Mouse (Mus musculus) kidney, postnatal 0 days (tissue): ENCODE results near the gene Hnrnph3. TPM values are rescaled to one million over a fixed set of nuclear protein-coding genes. Genes with fewer than 3 reads are reported as not detected.

Experiments used
- ATAC-seq: fragments of 200-750 bp; cut with Nextera tagmentation; replicated peaks from 2 replicates; pipeline ENCODE4 v1.8.0; 2017; ENCODE audit warnings: low read depth, moderate number of reproducible peaks, moderate TSS enrichment, moderate library complexity; ENCODE audit not compliant: low FRiP score
- DNase-seq: peaks from one replicate; pipeline ENCODE4 v3.0.0-alpha.2; 2016; ENCODE audit warnings: low spot score
- H3K27ac ChIP-seq: fragments of 300-500 bp; sonication (generic); 2 replicates; pipeline ENCODE4 v1.5.1; 2014; ENCODE audit warnings: mild to moderate bottlenecking
- H3K27me3 ChIP-seq: fragments of 300-500 bp; sonication (generic); 2 replicates; pipeline ENCODE4 v1.6.1; 2014; ENCODE audit warnings: low read length, mixed read lengths; ENCODE audit not compliant: insufficient read depth
- H3K36me3 ChIP-seq: fragments of 300-500 bp; sonication (generic); 2 replicates; pipeline ENCODE4 v1.6.1; 2014; ENCODE audit warnings: low read length, mixed read lengths; ENCODE audit not compliant: insufficient read depth
- H3K4me1 ChIP-seq: fragments of 300-500 bp; sonication (generic); replicated peaks from 2 replicates; pipeline ENCODE4 v1.6.1; 2014; ENCODE audit warnings: antibody characterized with exemption, low read length, mixed read lengths; ENCODE audit not compliant: insufficient read depth
- H3K4me2 ChIP-seq: fragments of 300-500 bp; sonication (generic); 2 replicates; pipeline ENCODE4 v1.6.1; 2014; ENCODE audit warnings: mild to moderate bottlenecking, low read length, moderate library complexity, mixed read lengths
- H3K4me3 ChIP-seq: fragments of 300-500 bp; sonication (generic); replicated peaks from 2 replicates; pipeline ENCODE4 v1.5.1; 2014; ENCODE audit warnings: low read depth, low read length
- H3K9ac ChIP-seq: fragments of 300-500 bp; sonication (generic); 2 replicates; pipeline ENCODE4 v1.6.1; 2014; ENCODE audit warnings: low read depth, low read length
- H3K9me3 ChIP-seq: fragments of 300-500 bp; sonication (generic); replicated peaks from 2 replicates; pipeline ENCODE4 v1.6.1; 2016; ENCODE audit warnings: low read length, inconsistent platforms, mixed read lengths
- CTCF ChIP-seq: IDR thresholded peaks from 2 replicates; pipeline ENCODE4 v1.5.1; 2016; ENCODE audit warnings: antibody characterized with exemption, low read depth, mild to moderate bottlenecking, moderate library complexity
- WGBS: fragments of 180-500 bp; shearing (Covaris S2); extraction: QIAGEN DNeasy Blood & Tissue Kit; methylation state at CpG from one replicate; pipeline ENCODE4 v1.1.7; 2014; 5-methylcytosine and 5-hydroxymethylcytosine counted together
- polyA plus RNA-seq: library from polyadenylated mRNA; unstranded; fragments of >200 nt; fragmentation: Nextera tagmentation; extraction: Ambion mirVana; gene quantifications from 2 replicates; pipeline ENCODE4 v1.2.1, GENCODE M21; 2015

Hnrnph3 gene
- polyA plus RNA-seq, 1 experiment from 2014 or later = 56.7 TPM

GRCm38 (mm10) chr10:63004556-63004955 is 19.5 kb downstream of the Hnrnph3 start:
- peaks cover 43% of the 10 kb centered on the region for H3K36me3 ChIP-seq
- DNase-seq (no peak), ATAC-seq (no peak)
- no peak overlapping the region for H3K27ac ChIP-seq
- H3K4me2 ChIP-seq = no peak overlapping the region
- WGBS = 87% methylated on average over 9 of the region's 9 CpGs
- H3K4me1 ChIP-seq = no peaks in the 10 kb centered on the region
- H3K27me3 ChIP-seq = no peaks in the 10 kb centered on the region
- no peak overlapping the region for H3K9ac ChIP-seq
- no peak for TF ChIP-seq CTCF
- H3K9me3 ChIP-seq = no peaks in the 10 kb centered on the region
- no peak overlapping the region for H3K4me3 ChIP-seq

GRCm38 (mm10) chr10:63003252-63003651 is 20.8 kb downstream of the Hnrnph3 start:
- TF ChIP-seq CTCF = no peak
- Histone ChIP-seq H3K4me1 (no peaks in the 10 kb centered on the region), H3K27me3 (no peaks in the 10 kb centered on the region), H3K4me3 (no peak overlapping the region), H3K27ac (no peak overlapping the region), H3K9ac (no peak overlapping the region), H3K4me2 (no peak overlapping the region), H3K36me3 (peaks cover 55% of the 10 kb centered on the region), H3K9me3 (no peaks in the 10 kb centered on the region)
- no peak for DNase-seq
- ATAC-seq = no peak
- WGBS = 52% methylated on average over 9 of the region's 9 CpGs

GRCm38 (mm10) chr10:63000584-63000983 is 23.4 kb downstream of the Hnrnph3 start:
- Histone ChIP-seq H3K27me3 (no peaks in the 10 kb centered on the region), H3K9ac (no peak overlapping the region), H3K4me3 (no peak overlapping the region), H3K27ac (no peak overlapping the region), H3K9me3 (no peaks in the 10 kb centered on the region), H3K36me3 (peaks cover 70% of the 10 kb centered on the region), H3K4me2 (no peak overlapping the region), H3K4me1 (no peaks in the 10 kb centered on the region)
- peak; percentile 75 for DNase-seq
- no peak for TF ChIP-seq CTCF
- peak; percentile 86 for ATAC-seq
- 54% methylated on average over 9 of the region's 9 CpGs for WGBS

GRCm38 (mm10) chr10:62993991-62994390 is 30.0 kb downstream of the Hnrnph3 start:
- TF ChIP-seq CTCF = no peak
- Histone ChIP-seq H3K9ac (no peak overlapping the region), H3K36me3 (peaks cover 60% of the 10 kb centered on the region), H3K4me3 (no peak overlapping the region), H3K9me3 (no peaks in the 10 kb centered on the region), H3K4me2 (no peak overlapping the region), H3K27me3 (no peaks in the 10 kb centered on the region), H3K4me1 (no peaks in the 10 kb centered on the region), H3K27ac (no peak overlapping the region)
- ATAC-seq (no peak), DNase-seq (no peak)
- WGBS = 86% methylated on average over 7 of the region's 9 CpGs

- H3K4me3 ChIP-seq = no peak overlapping the region
- no peak for TF ChIP-seq CTCF
- H3K27me3 ChIP-seq = no peaks in the 10 kb centered on the region
- H3K27ac ChIP-seq = no peak overlapping the region
- peaks cover 33% of the 10 kb centered on the region for H3K36me3 ChIP-seq
- ATAC-seq (no peak), DNase-seq (no peak)
- H3K4me1 ChIP-seq = no peaks in the 10 kb centered on the region
- H3K9me3 ChIP-seq = no peaks in the 10 kb centered on the region
- 94% methylated on average over 15 of the region's 15 CpGs for WGBS
- H3K9ac ChIP-seq = no peak overlapping the region
- H3K4me2 ChIP-seq = no peak overlapping the region
Measured at GRCm38 (mm10) chr10:62990636-62991035, 33.4 kb downstream of the Hnrnph3 start.

- no peaks in the 10 kb centered on the region for H3K4me1 ChIP-seq
- ATAC-seq = no peak
- no peak overlapping the region for H3K4me3 ChIP-seq
- no peak overlapping the region for H3K4me2 ChIP-seq
- H3K27me3 ChIP-seq = no peaks in the 10 kb centered on the region
- H3K36me3 ChIP-seq = peaks cover 21% of the 10 kb centered on the region; the same call in 1 of the 2 replicates
- peak; percentile 67 for TF ChIP-seq CTCF
- H3K9ac ChIP-seq = no peak overlapping the region
- WGBS = 35% methylated on average over 3 of the region's 3 CpGs
- DNase-seq = no peak
- no peaks in the 10 kb centered on the region for H3K9me3 ChIP-seq
- no peak overlapping the region for H3K27ac ChIP-seq
Measured at GRCm38 (mm10) chr10:62987341-62987740, 36.7 kb downstream of the Hnrnph3 start.

GRCm38 (mm10) chr10:62984495-62984894 is 39.5 kb downstream of the Hnrnph3 start:
- H3K9me3 ChIP-seq = no peaks in the 10 kb centered on the region
- TF ChIP-seq CTCF = no peak
- H3K4me2 ChIP-seq = no peak overlapping the region
- H3K4me1 ChIP-seq = 0 out of 2 replicates have a peak, but pooled peaks cover 3% of the 10 kb centered on the region
- H3K27me3 ChIP-seq = no peaks in the 10 kb centered on the region
- H3K9ac ChIP-seq = no peak overlapping the region
- no peak overlapping the region for H3K27ac ChIP-seq
- WGBS = 93% methylated on average over 6 of the region's 6 CpGs
- H3K4me3 ChIP-seq = no peak overlapping the region
- 0 out of 2 replicates have a peak, but pooled peaks cover 10% of the 10 kb centered on the region for H3K36me3 ChIP-seq
- no peak for DNase-seq
- no peak for ATAC-seq
